Mouse (Mus musculus): ENCODE results near the gene Grk4. TPM values are rescaled to one million over a fixed set of nuclear protein-coding genes. Genes with fewer than 3 reads are reported as not detected.

Gene Grk4
- polyA plus RNA-seq, 1 experiment from 2014 or later = 5.3 TPM

DNA sequence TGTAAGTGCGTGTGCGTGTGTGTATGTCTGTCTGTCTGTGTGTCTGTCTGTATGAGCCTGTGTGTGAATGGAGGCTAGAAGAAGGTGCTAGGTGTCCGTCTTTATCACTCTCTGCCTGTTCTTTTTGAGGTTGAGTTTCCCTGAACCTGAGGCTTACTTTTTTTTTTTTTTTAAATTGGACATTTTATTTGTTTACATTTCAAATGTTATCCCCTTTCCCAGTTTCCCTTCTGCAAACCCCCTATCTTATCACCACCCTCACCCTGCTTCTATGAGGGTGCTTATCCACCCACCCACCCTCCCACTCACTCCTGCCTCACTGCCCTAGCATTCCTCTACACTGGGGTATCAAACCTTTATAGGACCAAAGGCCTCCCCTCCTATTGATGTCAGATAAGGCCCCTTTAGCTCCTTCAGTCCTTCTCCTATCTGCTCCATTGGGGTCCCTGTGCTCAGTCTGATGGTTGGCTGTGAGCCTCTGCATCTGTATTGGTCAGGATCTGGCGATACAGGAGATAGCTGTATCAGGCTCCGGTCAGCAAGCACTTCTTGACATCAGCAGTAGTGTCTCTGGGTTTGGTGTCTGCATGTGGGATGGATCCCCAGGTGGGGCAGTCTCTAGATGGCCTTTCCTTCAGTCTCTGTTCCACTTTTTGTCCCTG is 140.2 kb downstream of the Grk4 start:
- Histone ChIP-seq H3K27me3 (ENCODE audit: control insufficient read depth, insufficient read depth, low read length) (no peaks in the 10 kb centered on the region), H3K4me3 (ENCODE audit: low read depth, low read length) (no peak overlapping the region), H3K36me3 (ENCODE audit: control insufficient read depth, insufficient read depth, low read length) (peaks cover 27% of the 10 kb centered on the region), H3K27ac (ENCODE audit: low read depth, low read length) (no peak overlapping the region), H3K9me3 (ENCODE audit: control insufficient read depth, low read length) (no peaks in the 10 kb centered on the region), H3K4me1 (ENCODE audit: control insufficient read depth, insufficient read depth, low read length) (no peaks in the 10 kb centered on the region), H3K9ac (replicated peaks; ENCODE audit: low read depth, low read length) (no peak overlapping the region), H3K4me2 (ENCODE audit: low read depth, low read length) (no peak overlapping the region)
- no peak for ATAC-seq (ENCODE audit: low read depth)
- 96% methylated on average over 5 of the region's 5 CpGs for WGBS

MicroRNAs within 50 kb of the gene (microRNA counts, 519-probe panel; counts per million panel counts)
- microRNA mmu-miR-467g = not detected

Small RNA genes within 50 kb of the gene (microRNA-seq; reads per million reads assigned to microRNA genes)
- not detected for gene Mir467g

Other genes starting within 250 kb of the Grk4 start
- gene Tnip2, start 146.4 kb upstream of the Grk4 start, polyA plus RNA-seq (2014; fragmentation: Nextera tagmentation; extraction: Ambion mirVana) = 11.4 TPM in 2 replicates
- gene Sh3bp2, start 134.5 kb upstream of the Grk4 start, polyA plus RNA-seq (2014; fragmentation: Nextera tagmentation; extraction: Ambion mirVana) = 20.6 and 29.8 TPM in 2 replicates
- 213 and 243 TPM in 2 replicates for gene Add1, start 86.7 kb upstream of the Grk4 start, polyA plus RNA-seq (2014; fragmentation: Nextera tagmentation; extraction: Ambion mirVana)
- 74.1 and 84.9 TPM in 2 replicates for gene Mfsd10, start 23.2 kb upstream of the Grk4 start, polyA plus RNA-seq (2014; fragmentation: Nextera tagmentation; extraction: Ambion mirVana)
- 21.2 and 22.8 TPM in 2 replicates for gene Nop14, start 231 bp upstream of the Grk4 start, polyA plus RNA-seq (2014; fragmentation: Nextera tagmentation; extraction: Ambion mirVana)
- 21.9 and 28.5 TPM in 2 replicates for gene Htt, start 101.4 kb downstream of the Grk4 start, polyA plus RNA-seq (2014; fragmentation: Nextera tagmentation; extraction: Ambion mirVana)
- 2.8 and 3.9 TPM in 2 replicates for gene Msantd1, start 247.6 kb downstream of the Grk4 start, polyA plus RNA-seq (2014; fragmentation: Nextera tagmentation; extraction: Ambion mirVana)